Mouse (Mus musculus) intestine, postnatal 0 days (tissue): ENCODE data around the gene Nsl1. TPM values are rescaled to one million over a fixed set of nuclear protein-coding genes. Genes with fewer than 3 reads are reported as not detected.
A peak's percentile ranks its signal among the peaks of the same experiment; 100 is the strongest.

ENCODE experiments used
- ATAC-seq: fragments of 200-750 bp; cut with Nextera tagmentation; 2 replicates; pipeline ENCODE4 v1.8.0; 2017; ENCODE audit warnings: mild to moderate bottlenecking, moderate TSS enrichment, moderate library complexity
- H3K27ac ChIP-seq: fragments of 300-500 bp; sonication (generic); 2 replicates; pipeline ENCODE4 v1.5.1; 2014; ENCODE audit warnings: mild to moderate bottlenecking, low read depth, low read length, moderate library complexity
- H3K27me3 ChIP-seq: fragments of 300-500 bp; sonication (generic); replicated peaks from 2 replicates; pipeline ENCODE4 v1.6.1; 2014; ENCODE audit warnings: low read length, mixed read lengths; ENCODE audit not compliant: control insufficient read depth, insufficient read depth
- H3K36me3 ChIP-seq: fragments of 300-500 bp; sonication (generic); 2 replicates; pipeline ENCODE4 v1.6.1; 2014; ENCODE audit warnings: mild to moderate bottlenecking, moderate library complexity; ENCODE audit not compliant: control insufficient read depth, insufficient read depth
- H3K4me1 ChIP-seq: fragments of 300-500 bp; sonication (generic); replicated peaks from 2 replicates; pipeline ENCODE4 v1.6.1; 2014; ENCODE audit warnings: antibody characterized with exemption, low read length, mixed read lengths; ENCODE audit not compliant: control insufficient read depth, insufficient read depth
- H3K4me2 ChIP-seq: fragments of 300-500 bp; sonication (generic); replicated peaks from 2 replicates; pipeline ENCODE4 v1.6.1; 2014; ENCODE audit warnings: low read depth, mild to moderate bottlenecking, moderate library complexity
- H3K4me3 ChIP-seq: fragments of 300-500 bp; sonication (generic); 2 replicates; pipeline ENCODE4 v1.5.1; 2014; ENCODE audit warnings: low read depth, low read length
- H3K9ac ChIP-seq: fragments of 300-500 bp; sonication (generic); 2 replicates; pipeline ENCODE4 v1.6.1; 2014; ENCODE audit warnings: mild to moderate bottlenecking, low read depth, low read length
- H3K9me3 ChIP-seq: fragments of 300-500 bp; sonication (generic); 2 replicates; pipeline ENCODE4 v1.6.1; 2016; ENCODE audit warnings: mixed run types; ENCODE audit not compliant: control insufficient read depth
- CTCF ChIP-seq: sonication (generic); IDR thresholded peaks from 2 replicates; pipeline ENCODE4 v1.5.1; 2016; ENCODE audit warnings: low read depth, mild to moderate bottlenecking, control low read depth, antibody characterized with exemption, moderate library complexity
- whole genome bisulfite sequencing: fragments of 180-500 bp; shearing (Covaris S2); extraction: QIAGEN DNeasy Blood & Tissue Kit; methylation state at CpG from one replicate; pipeline ENCODE4 v1.1.7; 2014; 5-methylcytosine and 5-hydroxymethylcytosine counted together
- polyA plus RNA-seq: library from polyadenylated mRNA; unstranded; fragments of >200 nt; fragmentation: Nextera tagmentation; extraction: Ambion mirVana; gene quantifications from 2 replicates; pipeline ENCODE4 v1.2.1, GENCODE M21; 2015

The Nsl1 gene
- polyA plus RNA-seq, 1 experiment from 2014 or later = 3.8 TPM

- Histone ChIP-seq H3K27ac (peak within 1 kb of the TSS; percentile 75), H3K9ac (no peak within 1 kb of the TSS), H3K36me3 (no peaks in the 10 kb centered on the region), H3K4me1 (no peaks in the 10 kb centered on the region), H3K27me3 (no peaks in the 10 kb centered on the region), H3K9me3 (no peaks in the 10 kb centered on the region), H3K4me3 (no peak within 1 kb of the TSS), H3K4me2 (no peak within 1 kb of the TSS)
- 58% methylated on average over 6 of the region's 6 CpGs for WGBS
- ATAC-seq = peak; percentile 96
- TF ChIP-seq CTCF = no peak
Measured at GRCm38 (mm10) chr1:191036554-191037334, 26.1 kb upstream of the Nsl1 start, which contains the start of gene Spata45. Spata45 (plus strand) TSS chr1:191036639.

DNA sequence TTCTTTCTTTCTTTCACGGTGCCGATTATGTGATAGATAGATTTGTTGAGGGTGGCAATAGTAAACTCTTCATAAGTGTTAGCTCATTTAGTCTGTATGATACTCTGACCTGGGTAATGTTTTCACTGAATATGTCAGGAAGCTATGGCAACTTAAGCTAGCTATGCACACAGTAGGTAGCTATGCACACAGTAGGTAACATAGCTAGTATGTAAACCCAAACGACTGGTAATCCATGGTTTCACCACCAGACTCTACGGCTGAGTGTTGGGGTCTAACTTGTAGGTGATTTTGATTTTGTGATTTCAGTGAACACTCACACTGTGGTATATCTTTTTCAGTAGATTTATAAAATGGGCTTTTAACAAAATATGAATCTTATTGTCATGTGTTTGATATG, 24.8 kb upstream of the Nsl1 start:
- Histone ChIP-seq H3K4me3 (no peak overlapping the region), H3K4me2 (no peak overlapping the region), H3K36me3 (no peaks in the 10 kb centered on the region), H3K27me3 (no peaks in the 10 kb centered on the region), H3K9me3 (no peaks in the 10 kb centered on the region), H3K27ac (no peak overlapping the region), H3K4me1 (no peaks in the 10 kb centered on the region; the same call in 1 of the 2 replicates), H3K9ac (no peak overlapping the region)
- ATAC-seq = no peak
- 93% methylated on average over 4 of the region's 4 CpGs for WGBS
- TF ChIP-seq CTCF = no peak

DNA sequence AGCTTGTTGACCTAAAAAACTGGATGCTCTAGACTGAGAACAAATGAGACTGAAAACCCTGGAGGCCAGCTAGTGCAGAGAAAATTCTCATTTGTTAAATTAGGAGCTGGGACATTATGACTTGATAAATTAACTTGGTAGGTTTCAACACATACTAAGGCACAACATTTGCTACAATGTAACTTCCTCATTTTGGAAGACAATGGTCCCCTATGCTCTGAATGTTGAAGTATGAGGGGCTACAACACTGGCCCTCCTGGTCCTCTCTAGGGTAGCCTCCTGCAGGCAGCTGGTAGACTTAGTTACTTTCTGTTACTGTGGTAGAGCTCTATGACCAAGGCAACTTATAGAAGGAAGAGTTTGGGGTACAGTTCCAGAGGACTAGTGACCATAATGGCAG, 21.5 kb upstream of the Nsl1 start:
- ATAC-seq = no peak
- H3K36me3 ChIP-seq = no peaks in the 10 kb centered on the region
- H3K27me3 ChIP-seq = no peaks in the 10 kb centered on the region
- H3K4me2 ChIP-seq = no peak overlapping the region
- H3K27ac ChIP-seq = no peak overlapping the region
- H3K9me3 ChIP-seq = no peaks in the 10 kb centered on the region
- no peak overlapping the region for H3K4me3 ChIP-seq
- TF ChIP-seq CTCF = no peak
- no peaks in the 10 kb centered on the region; the same call in 1 of the 2 replicates for H3K4me1 ChIP-seq
- no peak overlapping the region for H3K9ac ChIP-seq

DNA sequence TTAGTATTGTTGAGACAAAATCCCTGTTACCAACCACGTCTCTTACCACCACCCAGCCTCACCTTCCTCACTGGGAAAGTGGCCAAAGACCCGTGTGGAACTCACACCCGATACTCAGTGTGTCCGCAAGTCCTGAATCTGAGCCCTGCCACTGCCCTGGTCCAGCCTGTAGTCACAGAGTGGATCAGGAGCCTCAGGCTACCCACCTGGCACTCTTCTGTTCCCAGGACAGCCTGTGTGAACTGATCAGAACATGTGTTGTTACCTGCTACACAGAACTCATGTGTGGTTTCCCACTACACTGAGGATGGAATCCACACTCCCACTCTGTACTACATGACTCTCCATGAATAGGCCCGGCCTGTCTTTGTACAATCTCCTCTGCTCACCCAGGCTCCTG, 20.7 kb upstream of the Nsl1 start:
- no peak for ATAC-seq
- H3K9me3 ChIP-seq = no peaks in the 10 kb centered on the region
- no peak for TF ChIP-seq CTCF
- WGBS = 80% methylated on average over 5 of the region's 5 CpGs
- H3K4me2 ChIP-seq = no peak overlapping the region
- no peaks in the 10 kb centered on the region for H3K36me3 ChIP-seq
- H3K4me3 ChIP-seq = no peak overlapping the region
- no peaks in the 10 kb centered on the region for H3K27me3 ChIP-seq
- H3K9ac ChIP-seq = no peak overlapping the region
- no peaks in the 10 kb centered on the region; the same call in 1 of the 2 replicates for H3K4me1 ChIP-seq
- no peak overlapping the region for H3K27ac ChIP-seq

DNA sequence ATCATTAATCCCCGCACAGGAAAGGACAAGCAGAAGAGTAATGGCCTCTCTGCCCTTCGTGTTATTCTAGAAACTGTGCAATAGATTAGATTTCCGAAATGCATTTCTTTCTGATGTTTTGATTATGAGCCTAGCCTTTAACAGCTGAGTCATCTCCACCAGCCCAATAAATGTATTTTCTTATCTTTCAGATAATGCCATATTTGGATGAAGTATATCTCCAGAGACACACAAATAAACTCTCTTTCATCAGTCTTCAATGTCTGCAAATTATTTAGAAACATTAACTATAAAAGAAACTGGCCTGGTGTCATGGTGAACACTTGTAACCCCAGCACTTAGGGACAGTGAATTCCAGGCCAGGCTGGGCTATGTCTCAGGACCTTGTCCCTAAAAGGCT, 20.1 kb upstream of the Nsl1 start:
- no peak overlapping the region for H3K4me2 ChIP-seq
- no peak overlapping the region for H3K9ac ChIP-seq
- no peaks in the 10 kb centered on the region for H3K9me3 ChIP-seq
- no peak overlapping the region for H3K27ac ChIP-seq
- no peaks in the 10 kb centered on the region; the same call in 1 of the 2 replicates for H3K4me1 ChIP-seq
- WGBS = 38% methylated on average over 3 of the region's 3 CpGs
- H3K4me3 ChIP-seq = no peak overlapping the region
- no peak for TF ChIP-seq CTCF
- ATAC-seq = no peak
- peaks cover under 1% of the 10 kb centered on the region; the same call in 1 of the 2 replicates for H3K36me3 ChIP-seq
- no peaks in the 10 kb centered on the region for H3K27me3 ChIP-seq

DNA sequence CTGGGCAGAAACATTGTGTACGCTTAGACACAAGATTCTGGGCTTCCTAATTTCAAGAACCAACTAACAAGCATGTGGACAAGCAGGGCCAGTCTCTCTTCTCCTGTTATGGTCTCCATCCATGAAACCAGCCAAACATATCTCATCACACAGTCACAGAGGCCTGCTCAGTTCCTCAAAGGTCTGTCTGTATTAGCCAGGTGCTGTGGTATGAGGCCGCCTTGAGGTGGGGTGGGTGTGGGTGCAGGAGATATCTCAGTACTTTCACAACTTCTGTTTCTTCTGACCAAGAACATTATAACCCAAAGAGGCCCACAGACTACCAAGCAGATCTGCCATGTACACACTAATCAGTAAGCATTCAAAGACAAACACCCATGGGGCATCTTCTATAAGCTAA, 17.5 kb upstream of the Nsl1 start:
- H3K9ac ChIP-seq = no peak overlapping the region
- ATAC-seq = no peak
- no peak overlapping the region for H3K4me2 ChIP-seq
- no peak for TF ChIP-seq CTCF
- 87% methylated on average over 2 of the region's 2 CpGs for WGBS
- H3K4me1 ChIP-seq = no peaks in the 10 kb centered on the region; the same call in 1 of the 2 replicates
- H3K4me3 ChIP-seq = no peak overlapping the region
- no peaks in the 10 kb centered on the region for H3K9me3 ChIP-seq
- H3K36me3 ChIP-seq = peaks cover 7% of the 10 kb centered on the region; the same call in 1 of the 2 replicates
- H3K27ac ChIP-seq = no peak overlapping the region
- H3K27me3 ChIP-seq = no peaks in the 10 kb centered on the region
